Mouse (Mus musculus) neutrophil, adult 5-6 weeks (primary cell): ENCODE data around the gene Nphp4. TPM values are rescaled to one million over a fixed set of nuclear protein-coding genes. Genes with fewer than 3 reads are reported as not detected.
"Not testable (repeated sequence)": the region's sequence is repeated elsewhere in the genome, so short reads cannot be mapped to it uniquely, and the experiment has no call there.

Experiments used
- ATAC-seq: fragments of 151-379, 151-347 bp; 2 replicates; pipeline ENCODE4 v1.8.0; 2017; ENCODE audit warnings: mild to moderate bottlenecking, moderate TSS enrichment; ENCODE audit not compliant: insufficient number of reproducible peaks, poor library complexity, low FRiP score, severe bottlenecking; ENCODE audit errors: extremely low read depth
- total RNA-seq: library from RNA; stranded (forward); fragments of 200-1000 nt; gene quantifications from 2 replicates; pipeline ENCODE4 v1.2.3, GENCODE M21; 2017

The Nphp4 gene
- total RNA-seq, 1 experiment from 2014 or later = 0.81 TPM

DNA sequence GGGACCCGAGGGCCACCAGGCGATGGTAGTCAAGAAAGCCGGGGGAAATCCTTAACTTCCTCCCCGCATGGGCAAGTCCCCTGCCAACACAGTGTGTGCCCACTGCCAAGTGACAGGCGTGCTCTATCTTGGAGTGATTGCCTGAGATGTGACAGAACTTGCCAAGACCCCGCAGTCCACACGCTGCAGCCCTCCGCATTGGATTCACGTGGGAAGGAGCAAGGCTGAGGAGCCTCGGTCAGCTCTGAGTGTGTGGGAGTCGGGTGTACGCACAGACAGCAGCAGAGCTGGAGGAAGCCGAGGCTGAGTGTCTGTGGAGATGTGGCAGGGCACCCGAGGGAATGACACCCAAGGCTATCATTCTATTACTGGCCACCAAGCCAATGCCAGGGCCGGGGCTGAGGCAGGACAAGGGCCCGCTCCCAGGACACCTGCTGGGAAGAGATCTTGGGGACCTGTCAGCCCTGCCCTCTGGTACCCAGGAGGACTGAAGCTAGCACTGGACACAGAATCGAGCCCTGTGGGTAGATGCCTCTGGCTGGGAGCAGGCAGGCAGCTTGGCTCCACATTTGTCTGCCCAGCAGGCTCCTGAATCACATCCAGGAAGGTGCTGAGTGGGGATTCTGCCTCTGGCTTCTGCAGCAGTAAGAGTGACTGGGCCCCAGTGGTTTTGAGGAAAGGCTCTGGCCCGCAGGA lies 73.1 kb downstream of the Nphp4 start:
- no peak for ATAC-seq

DNA sequence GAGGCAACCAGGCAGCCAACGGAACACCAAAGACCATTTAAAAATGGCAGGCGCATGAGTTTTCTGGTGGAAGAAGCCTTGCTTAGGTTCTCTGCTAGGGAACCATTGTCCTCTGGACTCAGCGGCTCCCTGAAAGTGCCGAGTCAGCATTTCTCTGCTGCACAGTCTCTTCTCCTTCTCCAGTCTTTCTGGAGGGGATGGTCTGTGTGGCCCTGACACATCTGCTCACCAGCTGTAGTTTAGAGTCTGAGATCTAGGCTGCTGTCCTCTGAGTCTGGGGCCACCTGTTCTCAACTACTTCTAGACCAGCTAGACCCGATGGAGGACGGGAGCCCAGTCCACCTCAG lies 73.7 kb downstream of the Nphp4 start:
- ATAC-seq = no peak

DNA sequence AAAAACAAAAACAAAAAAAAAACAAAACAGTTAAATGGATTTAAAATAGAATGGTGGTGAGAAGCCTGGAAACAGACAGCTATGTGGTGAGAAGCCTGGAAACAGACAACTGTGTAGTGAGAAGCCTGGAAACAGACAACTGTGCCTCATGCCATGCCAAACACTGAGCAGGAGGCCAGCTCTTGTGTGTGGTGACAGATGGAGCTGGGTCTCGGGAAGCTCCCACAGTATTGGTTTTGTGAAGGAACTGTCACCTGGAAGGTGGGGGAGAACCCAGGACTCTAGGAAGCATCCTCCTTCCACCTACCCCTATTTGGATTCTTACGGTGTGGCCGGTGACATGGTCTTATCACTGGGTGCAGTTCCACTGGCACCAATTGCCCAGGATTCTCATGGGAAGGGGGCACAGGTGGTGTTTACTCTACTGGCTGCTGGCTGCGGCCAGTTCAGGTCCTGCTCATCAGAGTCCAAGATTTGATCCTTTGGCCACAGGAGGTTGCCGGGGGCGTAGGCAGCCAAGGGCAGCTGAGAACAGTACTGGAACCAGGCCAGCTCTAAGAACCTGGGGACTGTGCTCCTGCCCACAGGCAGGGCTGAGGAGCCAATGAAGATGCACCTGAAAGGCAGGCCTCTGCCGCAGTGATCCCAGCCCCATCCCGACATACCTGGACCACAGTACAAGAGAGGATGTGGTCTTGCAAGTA lies 77.2 kb downstream of the Nphp4 start:
- no peak for ATAC-seq

- ATAC-seq = no peak
Observed at GRCm38 (mm10) chr4:152554421-152554820, 77.9 kb downstream of the Nphp4 start.

GRCm38 (mm10) chr4:152555806-152556205 lies 79.3 kb downstream of the Nphp4 start:
- not testable (repeated sequence) for ATAC-seq

DNA sequence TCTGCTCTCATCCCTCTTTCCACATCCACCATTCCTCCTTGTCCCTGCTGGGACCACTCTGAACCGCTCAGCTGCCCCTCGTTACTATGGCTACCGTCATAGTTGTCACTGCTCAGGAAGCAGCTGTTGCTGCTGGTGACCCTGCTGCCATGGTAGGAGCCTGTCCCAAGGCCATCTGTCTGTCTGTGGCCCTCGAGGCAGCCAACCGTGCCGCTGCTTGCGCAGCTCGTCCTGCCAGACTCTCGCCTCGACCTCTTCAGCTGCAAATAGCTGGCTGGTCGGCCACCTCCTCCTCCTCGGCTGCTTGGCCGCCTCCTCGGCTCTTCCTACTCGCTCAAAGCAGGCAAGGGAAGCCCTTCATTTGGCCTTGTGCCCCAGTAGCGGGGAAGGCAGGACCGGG lies 81.7 kb downstream of the Nphp4 start:
- ATAC-seq = no peak

DNA sequence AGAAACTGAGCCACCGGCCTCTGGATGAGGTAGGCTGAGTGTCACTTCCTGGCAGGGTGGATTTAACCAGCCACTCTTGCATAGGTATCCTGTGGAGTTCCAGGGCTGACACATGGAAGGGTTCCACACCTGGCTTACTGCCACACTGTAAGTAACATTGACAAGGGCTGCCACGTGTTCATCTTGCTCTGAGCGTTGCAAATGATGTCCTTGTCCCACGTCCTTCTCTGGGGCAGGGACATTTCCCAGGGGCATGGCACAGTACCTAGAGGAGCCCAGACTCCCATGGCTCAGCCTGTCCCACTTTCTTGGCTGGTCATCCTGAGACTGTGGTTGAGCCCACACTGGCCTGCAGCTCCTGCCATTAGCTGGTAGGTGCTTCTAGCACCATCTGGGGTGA lies 91.5 kb downstream of the Nphp4 start:
- no peak for ATAC-seq

- ATAC-seq = no peak
Observed at GRCm38 (mm10) chr4:152568662-152569395, 92.3 kb downstream of the Nphp4 start.

DNA sequence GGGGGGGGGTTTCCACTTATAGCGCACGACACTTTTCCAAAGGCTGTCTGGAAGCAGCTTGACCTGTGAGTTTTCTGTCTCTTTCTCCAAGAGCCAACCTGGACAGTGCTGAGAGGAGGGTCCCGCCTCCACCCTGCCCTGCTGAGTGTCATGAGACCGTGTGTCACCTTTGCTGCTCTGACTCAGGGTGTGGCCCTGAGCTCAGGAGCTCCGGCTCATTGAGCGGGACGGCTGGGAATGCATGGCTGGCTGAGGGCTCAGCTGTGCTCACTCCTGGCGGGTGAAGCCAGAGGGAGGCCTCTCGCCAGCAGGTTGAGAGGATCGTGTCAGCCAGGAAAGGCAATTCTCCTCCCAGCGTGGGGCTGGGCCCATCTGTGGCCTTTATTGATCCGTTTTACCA lies 97.8 kb downstream of the Nphp4 start:
- ATAC-seq = no peak

DNA sequence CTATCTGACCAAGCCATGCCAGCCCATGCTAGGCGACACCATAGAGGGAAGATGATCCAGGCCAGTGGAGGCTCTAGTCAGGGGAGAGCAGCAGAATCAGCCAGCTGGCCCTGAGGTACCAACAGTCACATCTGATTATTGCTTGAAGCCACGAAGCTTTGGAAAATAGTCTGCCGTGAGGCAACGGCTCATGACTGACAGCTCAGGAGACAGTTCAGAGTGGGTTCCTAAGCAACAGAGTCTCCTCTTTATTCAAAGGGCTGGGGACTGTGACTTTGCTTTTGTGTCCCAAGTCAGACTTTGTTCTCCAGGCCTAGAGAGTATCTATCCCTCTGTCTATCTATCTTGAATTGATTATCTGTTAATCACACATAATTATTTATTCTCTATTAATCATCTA lies 100.3 kb downstream of the Nphp4 start:
- no peak for ATAC-seq

- ATAC-seq = no peak
Observed at GRCm38 (mm10) chr4:152579956-152580355, 103.5 kb downstream of the Nphp4 start.

DNA sequence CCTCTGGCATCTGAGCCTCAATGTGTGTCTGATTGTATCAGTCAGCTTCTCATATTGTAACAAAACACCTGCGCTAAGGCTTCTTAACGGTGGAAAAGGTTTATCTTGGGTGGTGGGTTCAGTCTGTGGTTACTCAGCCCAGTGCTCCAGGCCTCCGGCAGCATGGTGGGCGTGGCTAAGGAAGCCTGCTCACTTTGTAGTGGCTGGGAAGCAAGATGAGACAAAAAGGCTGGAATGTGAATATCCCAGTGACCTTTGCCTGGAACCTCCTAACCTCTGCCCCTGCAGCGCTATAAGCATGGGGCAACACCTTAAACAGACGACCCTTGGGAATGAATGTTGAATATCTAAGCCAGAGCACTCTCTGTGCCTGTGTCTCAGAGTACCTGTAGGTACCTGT lies 105.7 kb downstream of the Nphp4 start:
- no peak for ATAC-seq

- ATAC-seq = no peak
Observed at GRCm38 (mm10) chr4:152583616-152584015, 107.1 kb downstream of the Nphp4 start.

GRCm38 (mm10) chr4:152585526-152585925 lies 109.0 kb downstream of the Nphp4 start:
- no peak for ATAC-seq

DNA sequence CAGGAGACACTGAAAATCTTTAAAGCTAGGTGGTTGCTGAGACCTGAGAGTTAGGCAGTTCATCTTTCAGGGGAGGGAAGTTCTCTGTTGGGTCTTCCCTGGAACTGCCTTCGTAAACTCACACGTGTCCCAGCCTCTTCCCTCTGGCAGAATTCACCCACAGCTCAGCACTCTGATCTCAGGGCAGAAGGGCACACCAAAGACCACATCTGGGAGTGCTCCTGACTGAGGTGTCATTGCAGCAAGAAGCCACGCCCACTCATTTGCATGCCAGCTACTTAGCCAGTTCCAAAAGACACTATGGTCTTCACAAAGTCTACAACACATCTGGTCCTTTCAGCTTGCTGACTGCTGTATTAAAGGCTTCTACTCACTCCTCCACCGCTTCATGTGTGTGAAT lies 109.7 kb downstream of the Nphp4 start:
- no peak for ATAC-seq

DNA sequence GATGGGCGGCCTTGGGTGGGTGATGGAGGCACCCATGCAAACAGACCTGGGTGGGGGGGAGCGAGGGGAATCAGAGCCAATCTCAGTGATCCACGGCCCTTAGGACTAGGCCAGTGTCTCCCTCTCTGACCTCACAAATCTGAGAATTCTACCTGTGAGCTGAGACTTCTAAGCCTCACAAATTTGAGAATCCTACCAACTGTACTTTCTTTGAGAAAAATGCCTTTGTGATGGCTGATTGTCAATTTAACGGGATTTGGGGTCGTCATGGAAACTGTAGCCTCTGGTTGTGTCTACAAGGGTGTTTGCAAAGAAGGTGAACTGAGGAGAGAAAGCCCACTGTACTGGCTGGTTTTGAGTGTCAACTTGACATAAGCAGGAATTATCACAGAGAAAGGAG lies 127.8 kb downstream of the Nphp4 start:
- ATAC-seq = no peak

- ATAC-seq = no peak
Observed at GRCm38 (mm10) chr4:152609196-152609595, 132.7 kb downstream of the Nphp4 start.

DNA sequence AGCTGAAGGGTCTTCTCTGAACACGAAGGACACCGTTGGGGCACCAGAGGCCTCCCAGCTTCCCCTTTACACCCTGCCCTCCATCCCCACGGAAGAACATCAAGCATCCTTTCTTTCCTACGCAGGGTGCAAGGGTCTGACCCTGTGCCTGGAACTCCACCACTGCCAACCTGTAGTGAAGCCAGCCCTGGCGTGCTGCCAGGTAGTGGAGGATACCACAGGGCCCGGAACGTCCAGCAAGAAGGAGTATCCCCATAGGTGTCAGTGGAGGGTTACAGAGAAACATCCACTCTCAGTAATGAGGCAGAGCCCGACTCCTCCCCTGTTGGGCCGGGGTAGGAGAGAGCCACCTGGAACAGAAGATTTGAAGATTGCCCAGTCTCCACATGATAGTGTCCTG lies 133.5 kb downstream of the Nphp4 start:
- ATAC-seq = no peak
